Mouse (Mus musculus): ENCODE data around the gene Nt5c3b. TPM values are rescaled to one million over a fixed set of nuclear protein-coding genes. Genes with fewer than 3 reads are reported as not detected.

Gene Nt5c3b
- total and polyA plus RNA-seq, 2 experiments from 2014 or later, result 59.2 to 108 TPM

- 90% methylated on average over 4 of the region's 4 CpGs for WGBS
- TF ChIP-seq CTCF (IDR thresholded peaks at IDR 0.05; ENCODE audit: low read depth), result no peak
Measured at GRCm38 (mm10) chr11:100457247-100457646, 15.6 kb upstream of the Nt5c3b start.

DNA sequence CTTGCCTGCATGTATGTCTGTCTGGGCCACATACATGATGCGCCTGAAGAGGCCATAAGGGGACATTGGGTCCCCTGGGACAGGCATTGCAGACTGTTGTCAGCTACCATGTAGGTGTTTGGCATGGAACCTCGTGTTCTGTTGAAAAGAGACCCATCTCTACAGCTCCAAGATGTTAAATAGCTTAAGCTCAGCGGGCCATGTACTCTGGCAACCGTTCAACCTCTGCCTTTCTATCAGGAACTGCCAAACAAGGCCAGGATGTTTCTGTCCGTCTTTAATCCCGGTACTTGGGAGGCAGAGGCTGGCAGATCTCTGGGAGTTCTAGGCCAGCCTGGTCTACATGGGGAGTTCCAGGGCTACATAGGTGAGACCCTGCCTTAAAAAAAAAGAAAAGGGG is 1.0 kb upstream of the Nt5c3b start:
- no peaks in the 10 kb centered on the region for H3K9me3 ChIP-seq (ENCODE audit: low read length)
- no peaks in the 10 kb centered on the region; the same call in 1 of the 2 replicates for H3K4me1 ChIP-seq (ENCODE audit: insufficient read depth, low read length)
- H3K36me3 ChIP-seq (ENCODE audit: insufficient read depth, low read length), result no peaks in the 10 kb centered on the region
- H3K9ac ChIP-seq (replicated peaks; ENCODE audit: low read length), result no peak overlapping the region
- no peak overlapping the region for H3K27ac ChIP-seq
- DNase-seq (ENCODE audit: low spot score) (peak; percentile 9), ATAC-seq (no peak)
- 71% methylated on average over 6 of the region's 6 CpGs for WGBS
- H3K4me3 ChIP-seq (ENCODE audit: low read length), result no peak overlapping the region
- no peak for TF ChIP-seq CTCF (IDR thresholded peaks at IDR 0.05; ENCODE audit: low read depth)
- H3K27me3 ChIP-seq (ENCODE audit: insufficient read depth, low read length), result no peaks in the 10 kb centered on the region
- H3K4me2 ChIP-seq (ENCODE audit: low read depth, low read length), result no peak overlapping the region

More at GRCm38 (mm10) chr11:100457247-100457646, 15.6 kb upstream of the Nt5c3b start:
- H3K9me3 ChIP-seq (ENCODE audit: low read length), result no peaks in the 10 kb centered on the region
- DNase-seq (ENCODE audit: low spot score) (no peak), ATAC-seq (no peak)
- no peaks in the 10 kb centered on the region for H3K27me3 ChIP-seq (ENCODE audit: insufficient read depth, low read length)
- no peak overlapping the region for H3K4me3 ChIP-seq (ENCODE audit: low read length)
- no peaks in the 10 kb centered on the region for H3K4me1 ChIP-seq (ENCODE audit: insufficient read depth, low read length)
- H3K4me2 ChIP-seq (ENCODE audit: low read depth, low read length), result no peak overlapping the region
- no peak overlapping the region for H3K27ac ChIP-seq
- no peaks in the 10 kb centered on the region for H3K36me3 ChIP-seq (ENCODE audit: insufficient read depth, low read length)
- H3K9ac ChIP-seq (replicated peaks; ENCODE audit: low read length), result no peak overlapping the region

- ATAC-seq (peak; percentile 96), DNase-seq (ENCODE audit: low spot score) (peak; percentile 91)
- Histone ChIP-seq H3K27ac (peak overlapping the region; percentile 74), H3K27me3 (ENCODE audit: insufficient read depth, low read length) (no peaks in the 10 kb centered on the region), H3K36me3 (ENCODE audit: insufficient read depth, low read length) (peaks cover 2% of the 10 kb centered on the region; the same call in 1 of the 2 replicates), H3K4me3 (ENCODE audit: low read length) (peak overlapping the region; percentile 83), H3K9ac (replicated peaks; ENCODE audit: low read length) (peak overlapping the region; percentile 89), H3K9me3 (ENCODE audit: low read length) (no peaks in the 10 kb centered on the region), H3K4me2 (ENCODE audit: low read depth, low read length) (peak overlapping the region; percentile 91), H3K4me1 (ENCODE audit: insufficient read depth, low read length) (no peaks in the 10 kb centered on the region; the same call in 1 of the 2 replicates)
- 2% methylated on average over 52 of the region's 52 CpGs for WGBS
- no peak for TF ChIP-seq CTCF (IDR thresholded peaks at IDR 0.05; ENCODE audit: low read depth)
Measured at GRCm38 (mm10) chr11:100440691-100441522, 701 bp downstream of the Nt5c3b start.

GRCm38 (mm10) chr11:100437901-100438300 is 3.7 kb downstream of the Nt5c3b start:
- Histone ChIP-seq H3K9ac (replicated peaks; ENCODE audit: low read length) (no peak overlapping the region), H3K36me3 (ENCODE audit: insufficient read depth, low read length) (peaks cover 9% of the 10 kb centered on the region; the same call in 1 of the 2 replicates), H3K4me2 (ENCODE audit: low read depth, low read length) (no peak overlapping the region), H3K4me1 (ENCODE audit: insufficient read depth, low read length) (no peaks in the 10 kb centered on the region; the same call in 1 of the 2 replicates), H3K27ac (no peak overlapping the region), H3K9me3 (ENCODE audit: low read length) (no peaks in the 10 kb centered on the region), H3K27me3 (ENCODE audit: insufficient read depth, low read length) (no peaks in the 10 kb centered on the region), H3K4me3 (ENCODE audit: low read length) (no peak overlapping the region)
- TF ChIP-seq CTCF (IDR thresholded peaks at IDR 0.05; ENCODE audit: low read depth), result no peak
- 78% methylated on average over 1 of the region's 1 CpGs for WGBS
- ATAC-seq, result no peak
- no peak for DNase-seq (ENCODE audit: low spot score)

- Histone ChIP-seq H3K36me3 (ENCODE audit: insufficient read depth, low read length) (peaks cover 9% of the 10 kb centered on the region; the same call in 1 of the 2 replicates), H3K4me1 (ENCODE audit: insufficient read depth, low read length) (no peaks in the 10 kb centered on the region; the same call in 1 of the 2 replicates), H3K9me3 (ENCODE audit: low read length) (no peaks in the 10 kb centered on the region), H3K4me2 (ENCODE audit: low read depth, low read length) (no peak overlapping the region), H3K9ac (replicated peaks; ENCODE audit: low read length) (no peak overlapping the region), H3K27ac (no peak overlapping the region), H3K27me3 (ENCODE audit: insufficient read depth, low read length) (no peaks in the 10 kb centered on the region), H3K4me3 (ENCODE audit: low read length) (no peak overlapping the region)
- TF ChIP-seq CTCF (IDR thresholded peaks at IDR 0.05; ENCODE audit: low read depth), result no peak
- 25% methylated on average over 9 of the region's 9 CpGs for WGBS
- DNase-seq (ENCODE audit: low spot score) (no peak), ATAC-seq (no peak)
Measured at GRCm38 (mm10) chr11:100435678-100436246, 5.8 kb downstream of the Nt5c3b start.

GRCm38 (mm10) chr11:100432002-100432401 is 9.6 kb downstream of the Nt5c3b start:
- H3K36me3 ChIP-seq (ENCODE audit: insufficient read depth, low read length), result peaks cover 9% of the 10 kb centered on the region; the same call in 1 of the 2 replicates

More at GRCm38 (mm10) chr11:100432002-100432401, 9.6 kb downstream of the Nt5c3b start:
- Histone ChIP-seq H3K9ac (replicated peaks; ENCODE audit: low read length) (no peak overlapping the region), H3K27ac (no peak overlapping the region), H3K4me3 (ENCODE audit: low read length) (no peak overlapping the region), H3K9me3 (ENCODE audit: low read length) (no peaks in the 10 kb centered on the region), H3K4me2 (ENCODE audit: low read depth, low read length) (no peak overlapping the region), H3K27me3 (ENCODE audit: insufficient read depth, low read length) (no peaks in the 10 kb centered on the region), H3K4me1 (ENCODE audit: insufficient read depth, low read length) (no peaks in the 10 kb centered on the region; the same call in 1 of the 2 replicates)
- ATAC-seq, result no peak
- TF ChIP-seq CTCF (IDR thresholded peaks at IDR 0.05; ENCODE audit: low read depth), result no peak
- DNase-seq (ENCODE audit: low spot score), result no peak
- 95% methylated on average over 5 of the region's 5 CpGs for WGBS

Measured in hindbrain, postnatal 0 days (tissue).